ENCODE assay signal across 12 mouse cellular contexts in the genomic region with DNA sequence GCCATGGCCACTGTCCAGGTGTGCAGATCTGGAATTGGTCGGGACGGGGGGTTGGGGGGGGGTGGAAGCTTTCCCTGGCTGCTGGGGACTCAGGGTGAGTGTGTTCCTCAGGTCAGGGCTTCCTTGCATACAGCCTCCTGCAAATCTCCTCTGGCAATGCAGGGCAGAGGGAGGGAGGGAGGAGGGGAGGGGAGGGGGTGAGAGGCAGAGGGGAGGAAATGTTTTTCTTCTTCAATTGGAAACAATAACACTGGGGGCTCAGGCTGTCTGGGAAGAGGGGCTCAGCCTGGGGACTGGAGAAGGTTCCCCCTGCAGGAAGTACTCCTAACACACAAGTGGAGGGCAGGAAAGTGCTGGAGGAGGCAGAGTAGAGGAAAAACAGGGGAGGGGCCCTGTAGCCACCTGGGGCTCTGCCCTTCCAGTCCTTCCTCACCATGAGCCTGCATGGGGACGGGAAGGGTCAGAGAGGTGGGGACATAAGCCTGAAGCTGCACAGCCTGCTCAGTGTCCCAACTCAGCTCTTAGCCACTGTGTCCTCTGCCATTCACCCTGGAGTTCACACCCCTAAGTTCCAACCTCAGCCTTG. TPM values are rescaled to one million over a fixed set of nuclear protein-coding genes. Genes with fewer than 3 reads are reported as not detected.
DNase-seq lines count a peak whose midpoint lies in the region; ATAC-seq lines count a peak whose summit lies in the region.
"Had no signal": no experiment of that assay in that cellular context is flagged by ENCODE, and none has a peak within 500 bp of the region (broad histone marks: within the 10 kb centered on the region; RNA-seq: fewer than 3 reads in every experiment).

No protein-coding gene starts in this region.

- H3K4me1 ChIP-seq in hindbrain, embryonic 11.5 days (replicated peaks; ENCODE audit: control insufficient read depth, insufficient read depth, low read length), result peaks cover 18% of the 10 kb centered on the region
- peaks cover 7% of the 10 kb centered on the region; the same call in 1 of the 2 replicates for H3K4me1 ChIP-seq in hindbrain, embryonic 14.5 days (replicated peaks; ENCODE audit: control insufficient read depth, insufficient read depth, low read length)
- peaks cover 40% of the 10 kb centered on the region for H3K4me1 ChIP-seq in intestine, embryonic 15.5 days (replicated peaks)

- H3K4me2 ChIP-seq in hindbrain, embryonic 11.5 days (replicated peaks; ENCODE audit: low read depth, low read length), result 0 out of 2 replicates have a peak overlapping the region, but pooled peaks have one; percentile 3
- no peak overlapping the region for H3K4me2 ChIP-seq in hindbrain, embryonic 14.5 days (replicated peaks)
- H3K4me2 ChIP-seq in intestine, embryonic 15.5 days (replicated peaks), result no peak overlapping the region

- H3K4me3 ChIP-seq in hindbrain, embryonic 11.5 days (ENCODE audit: low read depth, low read length), result no peak overlapping the region
- no peak overlapping the region for H3K4me3 ChIP-seq in hindbrain, embryonic 14.5 days (replicated peaks; ENCODE audit: low read length)
- H3K4me3 ChIP-seq in intestine, embryonic 15.5 days (replicated peaks), result no peak overlapping the region

- no peak for DNase-seq in hindbrain, embryonic 11.5 days (ENCODE audit: low spot score)
- no peak for DNase-seq in hindbrain, embryonic 14.5 days (ENCODE audit: low spot score)
- DNase-seq in retina, postnatal 1 day, result peak; percentile 41
- no peak for DNase-seq in retina, embryonic 14.5 days (ENCODE audit: low spot score)
- DNase-seq in cerebellum, postnatal 25 days, result no peak
- no peak for DNase-seq in cerebellum, adult 11 months
- no peak for DNase-seq in cerebellum, postnatal 36 days
- DNase-seq: cerebellum, postnatal 10 days; lung, postnatal 36 days; thymus, adult 18-20 months had no signal

- H3K27me3 ChIP-seq in hindbrain, embryonic 11.5 days (ENCODE audit: control insufficient read depth, insufficient read depth, low read length), result peaks cover 21% of the 10 kb centered on the region
- peaks cover 24% of the 10 kb centered on the region for H3K27me3 ChIP-seq in hindbrain, embryonic 14.5 days (ENCODE audit: control insufficient read depth, insufficient read depth, low read length)
- H3K27me3 ChIP-seq in intestine, embryonic 15.5 days (replicated peaks), result peaks cover 13% of the 10 kb centered on the region

- 23% methylated on average over 3 of the region's 3 CpGs for WGBS in hindbrain, embryonic 11.5 days
- WGBS in hindbrain, embryonic 14.5 days, result 31% methylated on average over 3 of the region's 3 CpGs
- 22% methylated on average over 3 of the region's 3 CpGs for WGBS in intestine, embryonic 15.5 days

- ATAC-seq in hindbrain, embryonic 11.5 days (ENCODE audit: low FRiP score), result no peak
- ATAC-seq in hindbrain, embryonic 14.5 days (ENCODE audit: low FRiP score), result no peak
- ATAC-seq in intestine, embryonic 15.5 days, result no peak

- no peaks in the 10 kb centered on the region for H3K9me3 ChIP-seq in hindbrain, embryonic 11.5 days (ENCODE audit: control insufficient read depth, low read length)
- no peaks in the 10 kb centered on the region for H3K9me3 ChIP-seq in hindbrain, embryonic 14.5 days (ENCODE audit: control insufficient read depth, low read length)
- H3K9me3 ChIP-seq in intestine, embryonic 15.5 days, result no peaks in the 10 kb centered on the region

- H3K27ac ChIP-seq in hindbrain, embryonic 11.5 days (ENCODE audit: low read depth, low read length), result no peak overlapping the region
- H3K27ac ChIP-seq in hindbrain, embryonic 14.5 days, result no peak overlapping the region; the same call in 1 of the 2 replicates
- peak overlapping the region; percentile 82 for H3K27ac ChIP-seq in intestine, embryonic 15.5 days

- H3K36me3 ChIP-seq in hindbrain, embryonic 11.5 days (ENCODE audit: control insufficient read depth, insufficient read depth, low read length), result no peaks in the 10 kb centered on the region
- H3K36me3 ChIP-seq in hindbrain, embryonic 14.5 days (replicated peaks; ENCODE audit: control insufficient read depth, insufficient read depth), result no peaks in the 10 kb centered on the region
- H3K36me3 ChIP-seq in intestine, embryonic 15.5 days, result no peaks in the 10 kb centered on the region

- no peak overlapping the region for H3K9ac ChIP-seq in hindbrain, embryonic 11.5 days (ENCODE audit: low read depth, low read length)
- H3K9ac ChIP-seq in hindbrain, embryonic 14.5 days, result no peak overlapping the region
- H3K9ac ChIP-seq in intestine, embryonic 15.5 days, result no peak overlapping the region

RNA-seq across cellular contexts. Expression of a gene that starts 3.0 kb away (rescaled TPM):
- 17.5 and 18.8 TPM in 2 replicates for polyA plus RNA-seq in hindbrain, embryonic 11.5 days (2014; fragmentation: Nextera tagmentation; extraction: Ambion mirVana)
- 11.6 and 14.7 TPM in 2 replicates for polyA plus RNA-seq in hindbrain, embryonic 14.5 days (2014; fragmentation: Nextera tagmentation; extraction: Ambion mirVana)
- polyA plus RNA-seq in intestine, embryonic 15.5 days (2015; fragmentation: Nextera tagmentation; extraction: Ambion mirVana), result 26.6 and 28.9 TPM in 2 replicates

RNA-seq across cellular contexts. Expression of a gene that starts 53.1 kb away (rescaled TPM):
- not detected in 2 replicates for polyA plus RNA-seq in hindbrain, embryonic 11.5 days (2014; fragmentation: Nextera tagmentation; extraction: Ambion mirVana)
- polyA plus RNA-seq in hindbrain, embryonic 14.5 days (2014; fragmentation: Nextera tagmentation; extraction: Ambion mirVana), result not detected in 2 replicates
- polyA plus RNA-seq in intestine, embryonic 15.5 days (2015; fragmentation: Nextera tagmentation; extraction: Ambion mirVana), result not detected in 2 replicates
- polyA plus RNA-seq: forebrain, embryonic 11.5 days had no signal
